Mouse (Mus musculus): ENCODE results near the gene Pum2. TPM values are rescaled to one million over a fixed set of nuclear protein-coding genes. Genes with fewer than 3 reads are reported as not detected.

Pum2 gene
- total and polyA plus RNA-seq, 2 experiments from 2014 or later = 35.3 to 117 TPM

DNA sequence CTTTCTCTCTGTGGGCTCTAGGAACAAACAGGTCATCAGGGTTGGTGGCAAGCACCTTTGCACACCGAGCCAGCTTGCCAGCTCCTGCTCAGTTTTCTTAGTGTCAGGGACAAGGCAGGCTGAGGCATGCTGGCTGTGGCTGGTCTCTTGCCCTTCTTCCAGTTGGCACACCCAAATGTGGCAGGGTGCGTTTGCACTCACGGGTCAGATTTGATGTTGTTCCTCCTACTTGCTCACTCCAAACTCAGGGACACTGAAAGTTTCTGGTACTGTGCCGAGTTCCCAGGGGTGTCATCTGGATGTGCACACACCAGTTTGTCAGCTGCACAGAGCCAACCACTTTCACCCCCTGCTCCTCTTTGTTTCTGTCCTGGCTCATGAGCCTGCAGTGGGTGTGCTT lies 17.3 kb upstream of the Pum2 start:
- no peak overlapping the region for H3K4me2 ChIP-seq (ENCODE audit: low read depth, low read length, poor library complexity, severe bottlenecking)
- no peak for TF ChIP-seq CTCF (IDR thresholded peaks at IDR 0.05)
- DNase-seq (ENCODE audit: low spot score) (no peak), ATAC-seq (ENCODE audit: low FRiP score) (no peak)
- no peak overlapping the region for H3K27ac ChIP-seq (ENCODE audit: low read depth, low read length)
- no peak overlapping the region for H3K4me3 ChIP-seq (ENCODE audit: low read depth, low read length)
- H3K4me1 ChIP-seq (ENCODE audit: insufficient read depth, low read length) = no peaks in the 10 kb centered on the region
- H3K9ac ChIP-seq (replicated peaks; ENCODE audit: low read length, poor library complexity, severe bottlenecking) = no peak overlapping the region
- H3K36me3 ChIP-seq (ENCODE audit: insufficient read depth, low read length) = no peaks in the 10 kb centered on the region
- H3K9me3 ChIP-seq (ENCODE audit: low read length) = no peaks in the 10 kb centered on the region
- WGBS = 89% methylated on average over 4 of the region's 4 CpGs
- H3K27me3 ChIP-seq (ENCODE audit: insufficient read depth, low read length) = no peaks in the 10 kb centered on the region

- Histone ChIP-seq H3K9me3 (ENCODE audit: low read length) (no peaks in the 10 kb centered on the region), H3K4me3 (ENCODE audit: low read depth, low read length) (no peak overlapping the region), H3K36me3 (ENCODE audit: insufficient read depth, low read length) (no peaks in the 10 kb centered on the region), H3K4me2 (ENCODE audit: low read depth, low read length, poor library complexity, severe bottlenecking) (no peak overlapping the region), H3K4me1 (ENCODE audit: insufficient read depth, low read length) (no peaks in the 10 kb centered on the region), H3K27me3 (ENCODE audit: insufficient read depth, low read length) (no peaks in the 10 kb centered on the region), H3K9ac (replicated peaks; ENCODE audit: low read length, poor library complexity, severe bottlenecking) (no peak overlapping the region), H3K27ac (ENCODE audit: low read depth, low read length) (no peak overlapping the region)
- DNase-seq (ENCODE audit: low spot score) = no peak
- no peak for ATAC-seq (ENCODE audit: low FRiP score)
- no peak for TF ChIP-seq CTCF (IDR thresholded peaks at IDR 0.05)
- WGBS = 72% methylated on average over 10 of the region's 10 CpGs
Measured at GRCm38 (mm10) chr12:8657116-8657515, 16.8 kb upstream of the Pum2 start.

DNA sequence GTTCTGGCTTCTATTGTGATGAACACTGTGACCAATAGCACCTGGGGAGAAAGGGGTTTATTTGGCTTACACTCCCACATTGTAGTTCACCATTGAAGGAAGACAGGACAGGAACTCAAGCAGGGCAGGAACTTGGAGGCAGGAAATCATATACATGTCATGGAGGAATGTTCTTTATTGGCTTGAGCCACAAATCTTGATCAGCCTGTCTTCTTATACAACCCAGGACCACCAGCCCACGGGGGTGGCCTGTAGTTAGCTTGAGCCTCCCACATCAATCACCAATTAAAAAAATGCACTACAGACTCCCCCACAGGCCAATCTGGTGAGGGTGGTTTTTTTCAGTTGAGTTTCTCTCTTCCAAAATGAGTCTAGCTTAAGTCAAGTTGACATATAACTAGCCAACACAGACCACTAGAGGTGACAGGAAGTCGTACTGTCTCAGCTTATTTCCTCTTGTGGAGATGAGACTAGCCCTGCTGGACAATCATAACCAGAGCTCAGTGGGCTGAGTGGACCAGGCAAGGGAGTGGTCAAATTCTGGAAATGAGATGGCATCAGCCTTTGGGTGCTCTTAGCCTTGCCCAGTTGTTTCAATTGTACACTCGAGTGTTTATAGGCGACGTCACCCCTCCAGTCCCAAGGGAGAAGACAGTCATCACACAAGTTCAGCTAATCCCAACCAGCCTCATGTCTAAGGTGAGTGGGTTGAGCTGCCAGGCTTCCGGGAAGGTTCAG lies 16.1 kb upstream of the Pum2 start:
- H3K9ac ChIP-seq (replicated peaks; ENCODE audit: low read length, poor library complexity, severe bottlenecking) = no peak overlapping the region
- 95% methylated on average over 6 of the region's 6 CpGs for WGBS
- H3K36me3 ChIP-seq (ENCODE audit: insufficient read depth, low read length) = no peaks in the 10 kb centered on the region
- H3K27ac ChIP-seq (ENCODE audit: low read depth, low read length) = no peak overlapping the region
- H3K27me3 ChIP-seq (ENCODE audit: insufficient read depth, low read length) = no peaks in the 10 kb centered on the region
- H3K4me3 ChIP-seq (ENCODE audit: low read depth, low read length) = no peak overlapping the region
- no peak for ATAC-seq (ENCODE audit: low FRiP score)
- TF ChIP-seq CTCF (IDR thresholded peaks at IDR 0.05) = no peak
- H3K9me3 ChIP-seq (ENCODE audit: low read length) = no peaks in the 10 kb centered on the region
- H3K4me1 ChIP-seq (ENCODE audit: insufficient read depth, low read length) = no peaks in the 10 kb centered on the region
- no peak for DNase-seq (ENCODE audit: low spot score)
- no peak overlapping the region for H3K4me2 ChIP-seq (ENCODE audit: low read depth, low read length, poor library complexity, severe bottlenecking)

- H3K4me2 ChIP-seq (ENCODE audit: low read depth, low read length, poor library complexity, severe bottlenecking) = no peak overlapping the region
- no peak for TF ChIP-seq CTCF (IDR thresholded peaks at IDR 0.05)
- WGBS = 84% methylated on average over 15 of the region's 15 CpGs
- H3K27me3 ChIP-seq (ENCODE audit: insufficient read depth, low read length) = no peaks in the 10 kb centered on the region
- H3K27ac ChIP-seq (ENCODE audit: low read depth, low read length) = no peak overlapping the region
- H3K4me1 ChIP-seq (ENCODE audit: insufficient read depth, low read length) = no peaks in the 10 kb centered on the region
- no peaks in the 10 kb centered on the region for H3K9me3 ChIP-seq (ENCODE audit: low read length)
- H3K36me3 ChIP-seq (ENCODE audit: insufficient read depth, low read length) = no peaks in the 10 kb centered on the region
- ATAC-seq (ENCODE audit: low FRiP score) = no peak
- H3K4me3 ChIP-seq (ENCODE audit: low read depth, low read length) = no peak overlapping the region
- H3K9ac ChIP-seq (replicated peaks; ENCODE audit: low read length, poor library complexity, severe bottlenecking) = no peak overlapping the region
- no peak for DNase-seq (ENCODE audit: low spot score)
Measured at GRCm38 (mm10) chr12:8659406-8660279, 14.3 kb upstream of the Pum2 start.

DNA sequence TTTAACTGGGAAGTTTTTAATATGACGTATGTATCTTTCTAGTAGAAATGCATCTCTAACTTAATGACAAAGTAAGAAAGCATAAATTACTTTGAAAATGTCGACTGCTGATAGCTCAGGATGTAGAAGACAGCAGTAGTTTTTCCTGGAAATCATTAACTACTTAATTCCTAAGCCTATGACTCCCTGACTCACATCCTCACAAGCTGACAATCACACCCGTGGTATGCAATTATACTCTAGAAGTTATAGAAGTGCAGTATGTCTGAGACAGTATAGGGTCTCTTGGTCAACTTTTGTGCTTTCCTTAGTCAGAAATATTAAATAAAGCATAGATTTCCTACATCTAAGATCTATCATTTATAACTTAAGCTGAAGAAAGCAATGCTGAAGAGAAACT lies 12.2 kb upstream of the Pum2 start:
- DNase-seq (ENCODE audit: low spot score) (no peak), ATAC-seq (ENCODE audit: low FRiP score) (no peak)
- H3K9ac ChIP-seq (replicated peaks; ENCODE audit: low read length, poor library complexity, severe bottlenecking) = no peak overlapping the region
- no peaks in the 10 kb centered on the region for H3K4me1 ChIP-seq (ENCODE audit: insufficient read depth, low read length)
- no peak overlapping the region for H3K27ac ChIP-seq (ENCODE audit: low read depth, low read length)
- no peaks in the 10 kb centered on the region for H3K27me3 ChIP-seq (ENCODE audit: insufficient read depth, low read length)
- H3K4me3 ChIP-seq (ENCODE audit: low read depth, low read length) = no peak overlapping the region
- TF ChIP-seq CTCF (IDR thresholded peaks at IDR 0.05) = no peak
- no peaks in the 10 kb centered on the region for H3K36me3 ChIP-seq (ENCODE audit: insufficient read depth, low read length)
- WGBS = 69% methylated on average over 3 of the region's 3 CpGs
- H3K4me2 ChIP-seq (ENCODE audit: low read depth, low read length, poor library complexity, severe bottlenecking) = no peak overlapping the region
- no peaks in the 10 kb centered on the region for H3K9me3 ChIP-seq (ENCODE audit: low read length)

DNA sequence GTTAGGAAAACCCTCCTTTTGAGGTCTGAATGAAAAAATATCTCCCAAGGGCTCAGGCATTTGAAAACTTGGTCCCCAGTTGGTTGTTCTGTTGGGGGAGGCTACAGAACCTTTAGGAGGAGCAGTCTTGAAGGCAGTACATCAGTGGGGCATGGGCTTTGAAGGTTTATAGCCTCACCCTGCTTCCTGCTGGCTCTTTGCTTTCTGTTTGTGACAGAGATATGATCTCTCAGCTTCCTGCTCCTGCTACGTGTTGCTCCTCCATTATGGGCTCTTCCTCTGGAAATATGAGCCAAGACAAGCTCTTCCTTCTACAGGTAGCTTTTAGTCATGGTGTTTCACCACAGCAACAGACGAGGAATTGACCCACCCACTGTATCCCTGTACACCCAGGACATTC lies 11.8 kb upstream of the Pum2 start:
- no peak for TF ChIP-seq CTCF (IDR thresholded peaks at IDR 0.05)
- H3K4me3 ChIP-seq (ENCODE audit: low read depth, low read length) = no peak overlapping the region
- H3K27ac ChIP-seq (ENCODE audit: low read depth, low read length) = no peak overlapping the region
- no peaks in the 10 kb centered on the region for H3K9me3 ChIP-seq (ENCODE audit: low read length)
- no peak overlapping the region for H3K9ac ChIP-seq (replicated peaks; ENCODE audit: low read length, poor library complexity, severe bottlenecking)
- no peak for DNase-seq (ENCODE audit: low spot score)
- H3K27me3 ChIP-seq (ENCODE audit: insufficient read depth, low read length) = no peaks in the 10 kb centered on the region
- H3K4me2 ChIP-seq (ENCODE audit: low read depth, low read length, poor library complexity, severe bottlenecking) = no peak overlapping the region
- ATAC-seq (ENCODE audit: low FRiP score) = no peak
- WGBS = 53% methylated on average over 2 of the region's 2 CpGs
- H3K4me1 ChIP-seq (ENCODE audit: insufficient read depth, low read length) = no peaks in the 10 kb centered on the region
- H3K36me3 ChIP-seq (ENCODE audit: insufficient read depth, low read length) = no peaks in the 10 kb centered on the region
